Mouse (Mus musculus) embryonic facial prominence, embryonic 11.5 days (tissue): Measurements from ENCODE around the gene Irgm1. TPM values are rescaled to one million over a fixed set of nuclear protein-coding genes. Genes with fewer than 3 reads are reported as not detected.

Experiments used
- ATAC-seq: fragments of 200-750 bp; cut with Nextera tagmentation; replicated peaks from 2 replicates; pipeline ENCODE4 v1.8.0; 2017; ENCODE audit warnings: low read depth; ENCODE audit not compliant: insufficient number of reproducible peaks, low FRiP score, low TSS enrichment
- DNase-seq: peaks from one replicate; pipeline ENCODE4 v3.0.0-alpha.2; 2015; ENCODE audit warnings: low spot score
- H3K27ac ChIP-seq: fragments of 300-500 bp; sonication (generic); replicated peaks from 2 replicates; pipeline ENCODE4 v1.5.1; 2014; ENCODE audit warnings: mild to moderate bottlenecking, low read depth, low read length, control low read depth
- H3K27me3 ChIP-seq: fragments of 300-500 bp; sonication (generic); 2 replicates; pipeline ENCODE4 v1.6.1; 2014; ENCODE audit warnings: mild to moderate bottlenecking, low read length, moderate library complexity, mixed read lengths; ENCODE audit not compliant: control insufficient read depth, insufficient read depth
- H3K36me3 ChIP-seq: fragments of 300-500 bp; sonication (generic); replicated peaks from 2 replicates; pipeline ENCODE4 v1.6.1; 2014; ENCODE audit warnings: low read depth, mild to moderate bottlenecking, low read length, moderate library complexity, mixed read lengths; ENCODE audit not compliant: control insufficient read depth, insufficient read depth
- H3K4me1 ChIP-seq: fragments of 300-500 bp; sonication (generic); 2 replicates; pipeline ENCODE4 v1.6.1; 2014; ENCODE audit warnings: low read length, mixed read lengths; ENCODE audit not compliant: control insufficient read depth, insufficient read depth
- H3K4me2 ChIP-seq: fragments of 300-500 bp; sonication (generic); 2 replicates; pipeline ENCODE4 v1.6.1; 2014; ENCODE audit warnings: low read depth, mild to moderate bottlenecking, control low read depth, low read length, moderate library complexity
- H3K4me3 ChIP-seq: fragments of 300-500 bp; sonication (generic); 2 replicates; pipeline ENCODE4 v1.5.1; 2014; ENCODE audit warnings: low read depth, low read length, control low read depth
- H3K9ac ChIP-seq: fragments of 300-500 bp; sonication (generic); replicated peaks from 2 replicates; pipeline ENCODE4 v1.6.1; 2014; ENCODE audit warnings: mild to moderate bottlenecking, control low read depth, low read length
- H3K9me3 ChIP-seq: fragments of 300-500 bp; sonication (generic); replicated peaks from 2 replicates; pipeline ENCODE4 v1.6.1; 2016; ENCODE audit warnings: mild to moderate bottlenecking, low read length, inconsistent platforms, mixed read lengths; ENCODE audit not compliant: control insufficient read depth
- WGBS: fragments of 180-500 bp; shearing (Covaris S2); extraction: QIAGEN DNeasy Blood & Tissue Kit; methylation state at CpG from one replicate; pipeline ENCODE4 v1.1.7; 2014; 5-methylcytosine and 5-hydroxymethylcytosine counted together
- polyA plus RNA-seq: library from polyadenylated mRNA; unstranded; fragments of >200 nt; fragmentation: Nextera tagmentation; extraction: Ambion mirVana; gene quantifications from 2 replicates; pipeline ENCODE4 v1.2.1, GENCODE M21; 2014

Irgm1 gene
- polyA plus RNA-seq, 1 experiment from 2014 or later, result 2.8 TPM

- no peaks in the 10 kb centered on the region for H3K36me3 ChIP-seq
- H3K9ac ChIP-seq, result no peak overlapping the region
- H3K4me2 ChIP-seq, result no peak overlapping the region
- no peaks in the 10 kb centered on the region for H3K27me3 ChIP-seq
- no peak overlapping the region for H3K27ac ChIP-seq
- no peaks in the 10 kb centered on the region for H3K9me3 ChIP-seq
- no peak overlapping the region for H3K4me3 ChIP-seq
- 77% methylated on average over 7 of the region's 7 CpGs for WGBS
- H3K4me1 ChIP-seq, result no peaks in the 10 kb centered on the region
- ATAC-seq (no peak), DNase-seq (no peak)
These were observed 1.9 kb downstream of the Irgm1 start for GRCm38 (mm10) chr11:48869380-48870110.

DNA sequence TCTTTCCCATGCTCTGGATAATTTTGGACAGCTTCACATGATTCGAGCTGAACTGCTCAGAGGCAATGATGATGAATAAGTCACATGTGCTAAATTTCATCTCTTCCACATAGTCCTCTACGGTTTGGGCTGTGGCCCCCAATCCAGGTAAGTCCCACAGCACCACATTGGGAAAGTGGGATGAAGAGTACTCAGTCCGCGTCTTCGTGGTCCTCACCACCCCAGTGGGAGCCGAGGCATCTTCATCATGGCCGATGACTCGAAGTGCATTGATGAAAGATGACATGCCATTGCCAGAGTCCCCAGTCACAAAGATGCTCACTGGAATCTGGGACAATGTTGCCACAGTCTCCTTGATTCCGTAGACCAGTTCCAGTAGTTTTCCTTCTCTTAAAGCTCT, 5.0 kb downstream of the Irgm1 start:
- Histone ChIP-seq H3K4me1 (no peaks in the 10 kb centered on the region), H3K36me3 (no peaks in the 10 kb centered on the region), H3K9ac (no peak overlapping the region), H3K9me3 (no peaks in the 10 kb centered on the region), H3K27me3 (no peaks in the 10 kb centered on the region), H3K27ac (no peak overlapping the region), H3K4me2 (no peak overlapping the region), H3K4me3 (no peak overlapping the region)
- DNase-seq (no peak), ATAC-seq (no peak)
- WGBS, result 94% methylated on average over 9 of the region's 9 CpGs

- no peak overlapping the region for H3K27ac ChIP-seq
- no peaks in the 10 kb centered on the region for H3K36me3 ChIP-seq
- H3K9ac ChIP-seq, result no peak overlapping the region
- no peak overlapping the region for H3K4me3 ChIP-seq
- DNase-seq, result no peak
- H3K9me3 ChIP-seq, result no peaks in the 10 kb centered on the region
- ATAC-seq, result no peak
- no peak overlapping the region for H3K4me2 ChIP-seq
- no peaks in the 10 kb centered on the region for H3K4me1 ChIP-seq
- no peaks in the 10 kb centered on the region for H3K27me3 ChIP-seq
- WGBS, result 78% methylated on average over 3 of the region's 3 CpGs
These were observed 7.7 kb downstream of the Irgm1 start for GRCm38 (mm10) chr11:48863808-48864207.

GRCm38 (mm10) chr11:48862784-48863319, 8.6 kb downstream of the Irgm1 start:
- ATAC-seq (no peak), DNase-seq (no peak)
- Histone ChIP-seq H3K36me3 (no peaks in the 10 kb centered on the region), H3K9me3 (no peaks in the 10 kb centered on the region), H3K4me1 (no peaks in the 10 kb centered on the region), H3K27me3 (no peaks in the 10 kb centered on the region), H3K27ac (no peak overlapping the region), H3K4me2 (no peak overlapping the region), H3K9ac (no peak overlapping the region), H3K4me3 (no peak overlapping the region)
- WGBS, result 76% methylated on average over 1 of the region's 1 CpGs

GRCm38 (mm10) chr11:48859014-48859413, 12.5 kb downstream of the Irgm1 start:
- Histone ChIP-seq H3K27me3 (no peaks in the 10 kb centered on the region), H3K27ac (no peak overlapping the region), H3K4me2 (no peak overlapping the region), H3K36me3 (no peaks in the 10 kb centered on the region), H3K4me1 (no peaks in the 10 kb centered on the region), H3K9ac (no peak overlapping the region), H3K4me3 (no peak overlapping the region), H3K9me3 (no peaks in the 10 kb centered on the region)
- peak; percentile 87 for DNase-seq
- no peak for ATAC-seq
- WGBS, result 0% methylated on average over 6 of the region's 6 CpGs

- Histone ChIP-seq H3K27me3 (0 out of 2 replicates have a peak, but pooled peaks cover 6% of the 10 kb centered on the region), H3K4me3 (peak overlapping the region; percentile 64), H3K36me3 (no peaks in the 10 kb centered on the region), H3K27ac (no peak overlapping the region), H3K9ac (peak overlapping the region; percentile 39), H3K4me2 (peak overlapping the region; percentile 72), H3K4me1 (no peaks in the 10 kb centered on the region), H3K9me3 (no peaks in the 10 kb centered on the region)
- under 1% methylated on average over 31 of the region's 31 CpGs for WGBS
- peak; percentile 46; the same call in 1 of the 2 replicates for ATAC-seq
- peak; percentile 88 for DNase-seq
These were observed 17.9 kb downstream of the Irgm1 start for GRCm38 (mm10) chr11:48853474-48854180.

DNA sequence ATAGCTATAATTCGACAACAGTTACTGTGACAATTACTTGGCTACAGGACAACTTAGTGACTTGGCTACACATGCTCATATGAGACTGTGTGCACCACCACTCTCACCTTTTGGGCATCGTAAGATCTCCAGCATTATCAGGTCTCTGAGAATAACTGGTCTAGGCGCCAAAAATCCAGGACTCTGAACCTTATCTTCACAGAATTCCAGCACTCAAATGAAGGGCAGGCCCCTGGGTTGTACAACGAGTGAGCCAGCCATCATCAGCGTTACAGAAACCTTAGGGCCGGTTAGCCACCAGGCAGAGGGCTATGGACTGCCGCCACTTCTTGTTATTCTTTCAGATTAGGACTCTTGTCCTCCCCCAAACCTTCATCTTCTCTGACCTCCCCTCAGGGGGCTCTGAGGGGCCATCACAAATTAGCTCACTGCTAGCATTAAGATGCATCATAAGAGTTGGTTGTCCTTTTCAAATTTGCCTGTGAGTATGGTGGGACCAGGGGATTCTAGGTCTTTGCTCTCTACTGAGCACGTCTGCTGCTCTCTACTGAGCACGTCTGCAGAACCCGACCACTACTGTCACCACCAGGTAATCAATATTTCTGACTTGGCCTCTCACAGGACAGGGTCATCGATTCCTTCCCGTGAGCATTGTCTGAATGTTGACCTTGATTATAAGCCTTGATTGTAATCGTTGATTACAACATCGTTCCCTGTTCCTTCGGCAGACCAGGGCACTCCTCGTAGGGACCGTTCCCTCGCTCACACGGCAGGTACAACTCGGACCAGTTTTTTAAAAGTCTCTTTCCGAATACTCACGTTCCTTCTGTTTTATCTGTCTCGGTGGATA, 18.6 kb downstream of the Irgm1 start:
- Histone ChIP-seq H3K4me2 (peak overlapping the region; percentile 72), H3K27me3 (0 out of 2 replicates have a peak, but pooled peaks cover 6% of the 10 kb centered on the region), H3K27ac (no peak overlapping the region), H3K9ac (peak overlapping the region; percentile 23; the same call in 1 of the 2 replicates), H3K4me1 (no peaks in the 10 kb centered on the region), H3K4me3 (peak overlapping the region; percentile 64), H3K9me3 (no peaks in the 10 kb centered on the region), H3K36me3 (no peaks in the 10 kb centered on the region)
- WGBS, result 8% methylated on average over 23 of the region's 23 CpGs
- no peak; the same call in 1 of the 2 replicates for ATAC-seq
- DNase-seq, result no peak
